Mouse (Mus musculus) neural tube, embryonic 12.5 days (tissue): ENCODE data around the gene Ttc30a2. TPM values are rescaled to one million over a fixed set of nuclear protein-coding genes. Genes with fewer than 3 reads are reported as not detected.

Source experiments
- ATAC-seq: fragments of 200-750 bp; cut with Nextera tagmentation; 2 replicates; pipeline ENCODE4 v1.8.0; 2017; ENCODE audit warnings: low read depth, mild to moderate bottlenecking, moderate TSS enrichment, moderate library complexity; ENCODE audit not compliant: low FRiP score
- H3K27ac ChIP-seq: fragments of 300-500 bp; sonication (generic); 2 replicates; pipeline ENCODE4 v1.5.1; 2016
- H3K27me3 ChIP-seq: fragments of 300-500 bp; sonication (generic); replicated peaks from 2 replicates; pipeline ENCODE4 v1.6.1; 2016; ENCODE audit warnings: mild to moderate bottlenecking
- H3K36me3 ChIP-seq: fragments of 300-500 bp; sonication (generic); 2 replicates; pipeline ENCODE4 v1.6.1; 2016; ENCODE audit warnings: mild to moderate bottlenecking
- H3K4me1 ChIP-seq: fragments of 300-500 bp; sonication (generic); 2 replicates; pipeline ENCODE4 v1.6.1; 2016
- H3K4me2 ChIP-seq: fragments of 300-500 bp; sonication (generic); replicated peaks from 2 replicates; pipeline ENCODE4 v1.6.1; 2016; ENCODE audit warnings: mild to moderate bottlenecking
- H3K4me3 ChIP-seq: fragments of 300-500 bp; sonication (generic); 2 replicates; pipeline ENCODE4 v1.5.1; 2016
- H3K9ac ChIP-seq: fragments of 300-500 bp; sonication (generic); 2 replicates; pipeline ENCODE4 v1.6.1; 2016; ENCODE audit warnings: mild to moderate bottlenecking
- H3K9me3 ChIP-seq: fragments of 300-500 bp; sonication (generic); 2 replicates; pipeline ENCODE4 v1.6.1; 2016; ENCODE audit warnings: mild to moderate bottlenecking
- WGBS: fragments of 180-500 bp; shearing (Covaris S2); methylation state at CpG from one replicate; pipeline ENCODE4 v1.1.7; 2016; 5-methylcytosine and 5-hydroxymethylcytosine counted together
- polyA plus RNA-seq: library from polyadenylated mRNA; unstranded; fragments of >200 nt; fragmentation: Nextera tagmentation; extraction: Ambion mirVana; gene quantifications from 2 replicates; pipeline ENCODE4 v1.2.1, GENCODE M21; 2016

The Ttc30a2 gene
- polyA plus RNA-seq, 1 experiment from 2014 or later: 0.93 TPM

DNA sequence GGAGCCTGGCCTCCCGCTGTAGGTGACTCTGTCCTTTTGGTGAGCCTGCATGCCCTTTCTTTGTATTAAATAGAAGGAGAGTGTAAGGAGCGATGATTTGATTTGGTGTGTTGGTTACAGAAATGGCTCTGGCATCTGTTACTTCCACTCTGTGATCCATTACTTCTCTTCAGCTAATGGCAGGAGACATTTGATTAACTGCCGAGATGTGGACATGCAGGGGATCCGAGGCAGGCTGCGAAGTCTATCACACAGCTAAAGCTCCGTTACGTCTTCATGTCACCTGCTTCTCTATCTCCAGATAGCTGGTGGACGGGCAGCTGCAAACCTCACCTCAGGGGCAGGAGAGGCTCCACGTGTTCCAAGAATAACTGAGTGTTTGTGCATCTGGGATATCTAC is 3.8 kb downstream of the Ttc30a2 start:
- Histone ChIP-seq H3K36me3 (no peaks in the 10 kb centered on the region), H3K4me3 (no peak overlapping the region), H3K27ac (no peak overlapping the region), H3K9ac (no peak overlapping the region), H3K27me3 (no peaks in the 10 kb centered on the region), H3K4me1 (no peaks in the 10 kb centered on the region), H3K9me3 (no peaks in the 10 kb centered on the region), H3K4me2 (no peak overlapping the region)
- 67% methylated on average over 9 of the region's 9 CpGs for WGBS
- no peak for ATAC-seq

DNA sequence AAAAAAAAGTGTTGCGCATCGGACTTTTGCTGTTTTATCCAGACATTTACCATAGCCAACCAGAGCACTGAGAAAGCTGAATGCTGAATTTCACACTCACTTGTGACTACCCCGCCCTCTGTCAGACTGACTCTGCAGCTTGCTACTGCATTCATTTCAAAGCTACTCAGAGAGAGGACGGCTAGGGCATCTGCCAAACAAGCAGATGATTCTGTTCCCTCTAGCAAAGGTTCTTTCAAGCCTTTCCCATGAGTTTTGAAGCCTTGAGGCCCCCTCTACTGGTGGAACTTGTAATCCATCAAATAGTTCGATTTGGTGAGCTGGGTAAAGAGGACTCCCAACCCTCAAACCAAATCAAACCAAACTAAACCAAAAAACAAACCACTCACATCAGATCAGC is 13.0 kb downstream of the Ttc30a2 start:
- Histone ChIP-seq H3K36me3 (no peaks in the 10 kb centered on the region), H3K4me1 (peaks cover 15% of the 10 kb centered on the region), H3K27ac (no peak overlapping the region), H3K9me3 (no peaks in the 10 kb centered on the region), H3K4me2 (peak overlapping the region; percentile 45), H3K27me3 (no peaks in the 10 kb centered on the region), H3K9ac (no peak overlapping the region), H3K4me3 (no peak overlapping the region)
- 0 out of 2 replicates have a peak, but pooled peaks have one; percentile 48 for ATAC-seq
- WGBS: 21% methylated on average over 5 of the region's 5 CpGs

DNA sequence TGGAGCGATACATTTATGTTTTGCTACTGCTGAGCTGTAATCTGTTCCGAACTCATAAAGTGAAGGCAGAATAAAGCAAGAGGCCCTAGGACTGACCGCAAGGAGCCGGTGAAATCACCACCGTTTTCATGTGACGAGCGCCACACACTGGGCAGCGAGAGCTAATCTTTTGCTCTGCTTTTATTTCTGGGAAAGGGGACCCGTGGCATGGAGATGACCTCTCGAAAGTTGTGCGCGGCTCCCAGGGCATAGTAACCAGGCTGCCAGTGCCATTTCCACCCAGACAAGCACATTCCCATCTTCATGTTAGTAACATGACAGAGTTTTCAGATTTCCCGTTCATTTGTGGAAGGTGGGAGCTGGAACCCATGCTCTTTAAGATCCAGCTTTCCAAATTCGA is 13.5 kb downstream of the Ttc30a2 start:
- Histone ChIP-seq H3K27me3 (no peaks in the 10 kb centered on the region), H3K4me3 (no peak overlapping the region), H3K9me3 (no peaks in the 10 kb centered on the region), H3K4me1 (peaks cover 19% of the 10 kb centered on the region), H3K27ac (no peak overlapping the region), H3K9ac (no peak overlapping the region), H3K36me3 (no peaks in the 10 kb centered on the region), H3K4me2 (peak overlapping the region; percentile 45)
- peak; percentile 42; the same call in 1 of the 2 replicates for ATAC-seq
- 17% methylated on average over 14 of the region's 14 CpGs for WGBS

DNA sequence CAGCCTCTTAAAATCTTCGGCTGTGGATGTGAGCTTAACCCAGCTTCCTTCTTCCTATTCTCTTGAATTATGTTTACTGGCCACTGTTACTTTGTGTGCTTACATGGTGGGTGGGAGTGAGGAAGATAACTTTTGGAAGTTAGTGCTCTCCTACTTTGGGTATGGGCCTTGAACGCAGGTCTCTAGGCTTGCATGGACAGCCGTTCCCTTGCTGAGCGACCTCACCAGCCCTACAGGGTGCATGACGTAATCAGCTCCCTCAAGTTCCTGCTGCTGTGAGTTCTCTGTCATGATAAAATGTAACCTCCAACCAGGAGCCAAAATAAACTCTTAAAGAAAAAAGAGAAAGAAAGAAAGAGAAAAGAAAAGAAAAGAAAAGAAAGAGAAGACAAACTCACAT is 13.9 kb downstream of the Ttc30a2 start:
- Histone ChIP-seq H3K4me2 (peak overlapping the region; percentile 45), H3K4me3 (no peak overlapping the region), H3K9me3 (no peaks in the 10 kb centered on the region), H3K27me3 (no peaks in the 10 kb centered on the region), H3K36me3 (no peaks in the 10 kb centered on the region), H3K4me1 (peaks cover 19% of the 10 kb centered on the region), H3K27ac (no peak overlapping the region), H3K9ac (no peak overlapping the region)
- WGBS: 71% methylated on average over 5 of the region's 5 CpGs
- ATAC-seq: no peak

DNA sequence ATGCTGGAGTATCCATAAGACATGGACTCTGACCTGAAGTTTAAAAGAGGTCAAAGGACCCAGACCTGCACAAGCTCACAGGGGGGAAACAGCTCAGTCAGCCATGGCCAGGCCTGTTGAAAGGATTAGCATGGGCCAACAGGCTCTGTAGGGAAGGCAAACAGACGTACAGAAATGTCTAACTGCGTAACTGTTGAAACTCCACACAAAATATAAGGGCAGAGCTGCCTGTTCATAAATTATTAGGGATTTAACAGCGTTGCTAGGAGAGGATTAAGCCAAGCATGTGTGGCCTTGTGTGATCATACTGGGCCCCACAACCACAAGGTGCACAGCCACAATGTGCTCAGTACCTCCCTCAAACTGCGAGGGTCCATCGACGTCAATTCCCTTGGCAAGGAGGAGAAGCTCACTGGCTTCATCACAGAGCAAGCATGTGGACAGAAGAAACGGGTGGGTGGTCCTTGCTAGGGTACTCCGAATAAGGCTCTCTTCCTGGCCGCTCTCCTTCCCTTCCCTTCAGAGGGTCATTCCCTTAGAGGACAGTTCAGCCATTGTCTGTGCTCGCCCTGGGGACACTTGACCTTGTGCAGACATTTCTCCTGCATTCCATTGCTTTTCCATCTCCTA is 14.6 kb downstream of the Ttc30a2 start:
- Histone ChIP-seq H3K9ac (no peak overlapping the region), H3K27me3 (no peaks in the 10 kb centered on the region), H3K36me3 (no peaks in the 10 kb centered on the region), H3K4me3 (no peak overlapping the region), H3K9me3 (no peaks in the 10 kb centered on the region), H3K4me2 (no peak overlapping the region), H3K27ac (no peak overlapping the region), H3K4me1 (peaks cover 19% of the 10 kb centered on the region)
- WGBS: 50% methylated on average over 10 of the region's 10 CpGs
- ATAC-seq: no peak

DNA sequence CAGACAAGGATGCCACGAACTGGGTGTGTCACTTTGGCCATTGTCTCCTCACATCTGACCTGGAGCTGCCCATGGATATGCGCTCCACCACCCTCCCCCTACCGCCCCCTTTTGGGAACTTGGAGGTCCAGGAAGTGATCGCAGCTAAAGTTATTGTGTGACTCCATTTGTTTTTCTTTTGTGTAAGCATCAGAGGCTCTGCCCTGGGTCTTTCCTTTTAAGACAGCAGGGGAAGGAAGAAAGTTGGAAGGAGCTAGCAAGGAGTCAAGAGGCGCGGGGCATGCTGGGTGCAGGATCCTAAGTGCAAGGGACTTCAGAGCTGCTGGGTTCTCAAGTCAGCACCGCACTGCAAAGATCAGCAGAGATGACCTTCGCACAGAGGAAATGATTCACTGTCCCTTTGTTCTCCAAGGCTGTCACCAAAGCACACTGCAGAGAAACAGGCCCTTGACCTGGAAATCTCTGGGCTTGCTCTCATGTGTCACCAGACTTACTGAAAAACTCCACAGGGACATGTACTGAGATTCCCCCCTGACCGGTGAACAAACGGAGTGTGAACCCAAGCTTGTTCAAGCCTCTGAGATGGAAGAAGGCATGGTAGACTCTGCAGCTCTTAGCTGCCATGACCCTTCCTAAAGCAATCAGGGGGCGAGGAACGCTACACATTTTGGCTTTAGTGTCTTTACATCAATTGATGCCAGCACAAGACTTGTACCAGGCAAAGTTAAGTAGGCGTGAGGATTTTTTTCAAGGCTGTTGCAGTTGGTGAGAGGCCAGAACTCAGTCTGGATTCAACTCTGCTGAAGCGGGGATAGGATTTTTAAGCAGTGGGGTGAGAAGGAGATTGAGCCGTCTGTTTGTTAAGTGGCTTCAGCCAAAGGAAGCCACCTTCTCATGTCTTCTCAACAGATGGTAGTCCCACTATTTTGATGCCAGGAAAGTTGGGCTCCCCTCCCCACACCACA is 17.3 kb downstream of the Ttc30a2 start:
- Histone ChIP-seq H3K27me3 (no peaks in the 10 kb centered on the region), H3K4me1 (peaks cover 19% of the 10 kb centered on the region), H3K36me3 (no peaks in the 10 kb centered on the region), H3K4me2 (peak overlapping the region; percentile 45), H3K9ac (no peak overlapping the region), H3K27ac (no peak overlapping the region), H3K9me3 (no peaks in the 10 kb centered on the region), H3K4me3 (no peak overlapping the region)
- no peak for ATAC-seq
- 52% methylated on average over 15 of the region's 15 CpGs for WGBS

DNA sequence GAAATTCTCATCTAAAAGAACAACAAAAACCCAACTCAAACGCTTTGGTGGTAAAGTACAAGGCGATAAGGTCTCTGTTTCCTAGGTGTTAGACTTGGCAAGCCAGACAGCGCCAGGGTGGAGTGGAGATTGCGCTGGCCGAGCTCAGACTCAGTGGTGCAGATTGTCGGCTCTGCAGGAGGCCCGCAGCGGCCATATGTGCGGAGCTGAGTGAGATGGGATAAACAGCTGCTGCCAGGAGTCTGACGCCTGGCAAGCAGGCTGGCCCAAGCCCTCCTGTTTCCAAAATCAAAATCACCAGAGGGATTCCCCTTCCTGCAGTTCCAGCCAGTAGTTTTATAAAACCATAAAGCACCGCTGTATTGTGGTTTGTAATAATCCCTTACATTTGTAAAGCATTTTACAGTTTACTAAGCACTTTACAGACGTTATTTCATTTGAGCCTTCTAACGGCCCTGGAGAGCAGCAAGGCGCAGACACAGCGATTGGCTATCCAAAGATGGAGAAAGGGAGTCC is 18.1 kb downstream of the Ttc30a2 start:
- Histone ChIP-seq H3K36me3 (no peaks in the 10 kb centered on the region), H3K4me1 (peaks cover 18% of the 10 kb centered on the region), H3K9me3 (no peaks in the 10 kb centered on the region), H3K9ac (no peak overlapping the region), H3K27me3 (no peaks in the 10 kb centered on the region), H3K4me2 (peak overlapping the region; percentile 45), H3K27ac (no peak overlapping the region), H3K4me3 (no peak overlapping the region)
- WGBS: 11% methylated on average over 15 of the region's 15 CpGs
- peak; percentile 46; the same call in 1 of the 2 replicates for ATAC-seq

DNA sequence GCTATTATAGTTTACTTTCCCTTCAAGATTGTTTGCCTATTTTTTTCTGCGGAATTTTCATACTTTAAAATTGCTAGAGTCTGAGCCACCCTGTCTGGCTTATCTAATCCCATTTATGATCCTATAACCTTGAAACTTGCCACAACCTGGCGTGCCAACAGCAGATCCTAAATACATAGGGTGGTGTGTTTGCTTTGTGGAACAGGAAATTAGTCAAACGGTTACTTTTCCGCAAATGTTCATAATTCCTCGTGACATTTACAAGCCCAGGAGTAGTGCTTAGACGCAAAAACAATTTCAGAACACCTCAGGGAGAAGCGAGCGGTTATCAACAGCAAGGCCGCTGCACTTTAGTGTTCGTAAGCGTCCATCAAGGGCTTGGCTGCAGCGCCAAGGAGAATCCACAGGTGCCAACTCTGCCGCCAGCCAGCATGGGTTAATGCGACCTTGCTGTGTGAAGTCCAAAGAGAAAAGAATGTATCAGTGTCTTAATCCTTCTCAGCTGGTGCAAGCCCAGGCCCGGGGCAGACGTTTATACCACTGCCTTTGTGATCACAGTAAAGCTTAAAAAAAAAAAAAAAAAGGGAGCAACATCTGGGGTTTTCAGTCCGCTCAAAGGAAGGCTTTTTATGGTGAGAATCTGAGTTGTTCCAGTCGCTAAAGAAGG is 18.7 kb downstream of the Ttc30a2 start:
- Histone ChIP-seq H3K4me3 (no peak overlapping the region), H3K27ac (no peak overlapping the region), H3K27me3 (no peaks in the 10 kb centered on the region), H3K9me3 (no peaks in the 10 kb centered on the region), H3K36me3 (no peaks in the 10 kb centered on the region), H3K4me2 (peak overlapping the region; percentile 45), H3K4me1 (peaks cover 12% of the 10 kb centered on the region), H3K9ac (no peak overlapping the region)
- WGBS: 37% methylated on average over 18 of the region's 18 CpGs
- no peak for ATAC-seq

DNA sequence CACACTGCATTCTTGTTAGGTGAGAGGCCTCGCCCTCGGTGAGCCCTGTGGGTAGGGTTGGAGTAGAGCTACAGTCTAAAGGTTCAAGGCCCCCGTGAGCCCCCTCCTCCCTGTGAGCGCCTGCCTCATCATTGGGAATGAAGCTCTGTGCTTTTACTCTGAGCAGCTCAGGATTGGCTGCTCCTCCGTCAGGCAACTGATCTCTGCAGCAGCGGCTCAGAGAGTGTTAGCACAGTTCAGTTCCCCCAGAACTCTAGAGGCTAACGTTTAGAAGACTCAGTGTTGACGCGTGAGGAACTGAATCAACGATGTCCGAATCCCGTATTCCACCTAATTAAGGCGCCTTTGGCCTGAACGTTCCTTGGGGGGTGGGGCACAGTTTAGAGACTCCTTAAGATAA is 22.3 kb downstream of the Ttc30a2 start:
- Histone ChIP-seq H3K36me3 (no peaks in the 10 kb centered on the region), H3K4me2 (no peak overlapping the region), H3K27ac (no peak overlapping the region), H3K4me1 (peaks cover 10% of the 10 kb centered on the region), H3K4me3 (no peak overlapping the region), H3K27me3 (no peaks in the 10 kb centered on the region), H3K9me3 (no peaks in the 10 kb centered on the region), H3K9ac (no peak overlapping the region)
- 68% methylated on average over 14 of the region's 14 CpGs for WGBS
- no peak for ATAC-seq

DNA sequence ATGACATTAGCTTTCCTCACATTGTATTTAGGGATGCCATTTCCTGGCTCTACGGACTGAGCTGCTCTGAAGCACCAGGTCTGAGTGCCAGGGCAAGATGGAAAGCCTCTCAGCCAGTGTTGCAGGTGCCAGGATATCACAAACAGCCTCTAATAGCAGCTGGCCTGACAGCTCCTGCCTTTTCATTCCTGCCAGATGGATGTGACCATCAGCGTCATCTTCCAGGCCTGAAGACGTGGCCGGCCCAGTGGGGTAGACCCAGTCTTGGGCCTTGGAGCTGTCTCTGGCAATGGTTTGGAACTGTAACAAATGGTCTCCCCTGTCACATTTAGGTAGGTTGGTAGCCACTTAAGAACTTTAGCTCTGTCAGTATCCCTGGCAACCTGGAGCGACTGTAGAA is 24.6 kb downstream of the Ttc30a2 start:
- ATAC-seq: no peak
- WGBS: 94% methylated on average over 5 of the region's 5 CpGs
- no peak overlapping the region for H3K4me3 ChIP-seq
- no peaks in the 10 kb centered on the region for H3K27me3 ChIP-seq
- no peak overlapping the region for H3K4me2 ChIP-seq
- no peak overlapping the region for H3K27ac ChIP-seq
- H3K4me1 ChIP-seq: no peaks in the 10 kb centered on the region
- H3K9me3 ChIP-seq: no peaks in the 10 kb centered on the region
- H3K9ac ChIP-seq: no peak overlapping the region
- H3K36me3 ChIP-seq: no peaks in the 10 kb centered on the region

DNA sequence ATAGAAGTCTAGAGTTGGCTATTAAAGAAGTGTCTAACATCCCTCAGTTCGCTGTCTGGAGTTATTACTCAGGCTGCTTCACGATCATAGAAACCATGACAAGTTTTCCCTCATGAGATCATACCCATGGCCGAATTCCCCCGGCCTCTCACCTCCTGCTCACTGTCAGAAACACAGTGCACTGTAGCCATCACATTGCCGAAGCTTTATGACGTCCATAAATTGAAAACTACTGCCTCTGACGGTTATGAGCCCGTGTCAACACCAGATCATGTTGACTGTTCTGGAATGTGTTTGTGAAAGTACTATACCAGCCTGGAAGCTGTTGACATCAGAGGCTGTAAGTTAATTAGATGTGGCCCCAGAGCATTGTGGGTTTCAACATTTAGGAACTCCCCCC is 27.3 kb downstream of the Ttc30a2 start:
- Histone ChIP-seq H3K4me2 (no peak overlapping the region), H3K9me3 (no peaks in the 10 kb centered on the region), H3K36me3 (no peaks in the 10 kb centered on the region), H3K27me3 (no peaks in the 10 kb centered on the region), H3K4me1 (no peaks in the 10 kb centered on the region), H3K27ac (no peak overlapping the region), H3K4me3 (no peak overlapping the region), H3K9ac (no peak overlapping the region)
- 85% methylated on average over 8 of the region's 8 CpGs for WGBS
- ATAC-seq: no peak
